Mouse (Mus musculus): ENCODE measurements at regions not wholly inside any gene's neighbourhood (a gene's known extent, or its start where the extent isn't known, plus 50 kb on each side); places are given as distances from the start of the nearest gene placed in this dataset.

GRCm38 (mm10) chr14:97170841-97171240 is 651.9 kb upstream of the Klhl1 start:
- H3K27ac ChIP-seq, result no peak overlapping the region
- WGBS, result 84% methylated on average over 2 of the region's 2 CpGs
- DNase-seq (ENCODE audit: low spot score) (no peak), ATAC-seq (replicated peaks; ENCODE audit: low FRiP score, low read depth) (no peak)
- H3K4me3 ChIP-seq (replicated peaks; ENCODE audit: low read depth, low read length), result no peak overlapping the region
- H3K9ac ChIP-seq (ENCODE audit: low read depth, low read length), result no peak overlapping the region
- TF ChIP-seq CTCF (IDR thresholded peaks at IDR 0.05; ENCODE audit: low read depth), result no peak
- H3K9me3 ChIP-seq (replicated peaks; ENCODE audit: low read length), result no peaks in the 10 kb centered on the region
- H3K36me3 ChIP-seq (ENCODE audit: insufficient read depth, low read length), result no peaks in the 10 kb centered on the region
- H3K4me1 ChIP-seq (replicated peaks; ENCODE audit: insufficient read depth, low read length), result no peaks in the 10 kb centered on the region
- H3K27me3 ChIP-seq (ENCODE audit: insufficient read depth, low read length), result no peaks in the 10 kb centered on the region
- no peak overlapping the region for H3K4me2 ChIP-seq (ENCODE audit: low read length)

GRCm38 (mm10) chr14:97165793-97166192 is 646.9 kb upstream of the Klhl1 start:
- Histone ChIP-seq H3K9ac (ENCODE audit: low read depth, low read length) (no peak overlapping the region), H3K4me1 (replicated peaks; ENCODE audit: insufficient read depth, low read length) (no peaks in the 10 kb centered on the region), H3K27me3 (ENCODE audit: insufficient read depth, low read length) (no peaks in the 10 kb centered on the region), H3K36me3 (ENCODE audit: insufficient read depth, low read length) (no peaks in the 10 kb centered on the region), H3K4me2 (ENCODE audit: low read length) (no peak overlapping the region), H3K4me3 (replicated peaks; ENCODE audit: low read depth, low read length) (no peak overlapping the region), H3K9me3 (replicated peaks; ENCODE audit: low read length) (no peaks in the 10 kb centered on the region), H3K27ac (no peak overlapping the region)
- no peak for DNase-seq (ENCODE audit: low spot score)
- WGBS, result 93% methylated on average over 2 of the region's 2 CpGs
- TF ChIP-seq CTCF (IDR thresholded peaks at IDR 0.05; ENCODE audit: low read depth), result no peak
- no peak for ATAC-seq (replicated peaks; ENCODE audit: low FRiP score, low read depth)

GRCm38 (mm10) chr14:97148997-97149653 is 630.2 kb upstream of the Klhl1 start:
- no peaks in the 10 kb centered on the region for H3K27me3 ChIP-seq (ENCODE audit: insufficient read depth, low read length)
- no peaks in the 10 kb centered on the region for H3K9me3 ChIP-seq (replicated peaks; ENCODE audit: low read length)
- WGBS, result 70% methylated on average over 9 of the region's 9 CpGs
- ATAC-seq (replicated peaks; ENCODE audit: low FRiP score, low read depth), result no peak
- H3K27ac ChIP-seq, result no peak overlapping the region
- no peak for DNase-seq (ENCODE audit: low spot score)
- H3K9ac ChIP-seq (ENCODE audit: low read depth, low read length), result no peak overlapping the region
- no peaks in the 10 kb centered on the region for H3K36me3 ChIP-seq (ENCODE audit: insufficient read depth, low read length)
- H3K4me2 ChIP-seq (ENCODE audit: low read length), result no peak overlapping the region
- no peaks in the 10 kb centered on the region for H3K4me1 ChIP-seq (replicated peaks; ENCODE audit: insufficient read depth, low read length)
- H3K4me3 ChIP-seq (replicated peaks; ENCODE audit: low read depth, low read length), result no peak overlapping the region
- no peak for TF ChIP-seq CTCF (IDR thresholded peaks at IDR 0.05; ENCODE audit: low read depth)

GRCm38 (mm10) chr14:97115918-97116635 is 597.2 kb upstream of the Klhl1 start:
- TF ChIP-seq CTCF (IDR thresholded peaks at IDR 0.05; ENCODE audit: low read depth), result no peak
- no peak for DNase-seq (ENCODE audit: low spot score)
- Histone ChIP-seq H3K27ac (no peak overlapping the region), H3K9ac (ENCODE audit: low read depth, low read length) (no peak overlapping the region), H3K27me3 (ENCODE audit: insufficient read depth, low read length) (no peaks in the 10 kb centered on the region), H3K4me2 (ENCODE audit: low read length) (no peak overlapping the region), H3K4me1 (replicated peaks; ENCODE audit: insufficient read depth, low read length) (no peaks in the 10 kb centered on the region), H3K9me3 (replicated peaks; ENCODE audit: low read length) (no peaks in the 10 kb centered on the region), H3K4me3 (replicated peaks; ENCODE audit: low read depth, low read length) (no peak overlapping the region), H3K36me3 (ENCODE audit: insufficient read depth, low read length) (no peaks in the 10 kb centered on the region)
- 80% methylated on average over 8 of the region's 8 CpGs for WGBS
- ATAC-seq (replicated peaks; ENCODE audit: low FRiP score, low read depth), result no peak

GRCm38 (mm10) chr14:97101090-97101675 is 582.3 kb upstream of the Klhl1 start:
- Histone ChIP-seq H3K27ac (no peak overlapping the region), H3K27me3 (ENCODE audit: insufficient read depth, low read length) (no peaks in the 10 kb centered on the region)
- WGBS, result 70% methylated on average over 4 of the region's 4 CpGs

GRCm38 (mm10) chr14:97093389-97093788 is 574.5 kb upstream of the Klhl1 start:
- Histone ChIP-seq H3K36me3 (ENCODE audit: insufficient read depth, low read length) (no peaks in the 10 kb centered on the region), H3K27ac (no peak overlapping the region), H3K4me2 (ENCODE audit: low read length) (no peak overlapping the region), H3K4me1 (replicated peaks; ENCODE audit: insufficient read depth, low read length) (no peaks in the 10 kb centered on the region), H3K9me3 (replicated peaks; ENCODE audit: low read length) (no peaks in the 10 kb centered on the region), H3K9ac (ENCODE audit: low read depth, low read length) (no peak overlapping the region), H3K4me3 (replicated peaks; ENCODE audit: low read depth, low read length) (no peak overlapping the region), H3K27me3 (ENCODE audit: insufficient read depth, low read length) (no peaks in the 10 kb centered on the region)
- WGBS, result 84% methylated on average over 7 of the region's 7 CpGs
- TF ChIP-seq CTCF (IDR thresholded peaks at IDR 0.05; ENCODE audit: low read depth), result no peak
- ATAC-seq (replicated peaks; ENCODE audit: low FRiP score, low read depth), result no peak
- no peak for DNase-seq (ENCODE audit: low spot score)

More at GRCm38 (mm10) chr14:97101090-97101675, 582.3 kb upstream of the Klhl1 start:
- DNase-seq (ENCODE audit: low spot score) (no peak), ATAC-seq (replicated peaks; ENCODE audit: low FRiP score, low read depth) (no peak)
- no peak overlapping the region for H3K4me2 ChIP-seq (ENCODE audit: low read length)
- H3K9ac ChIP-seq (ENCODE audit: low read depth, low read length), result no peak overlapping the region
- no peak for TF ChIP-seq CTCF (IDR thresholded peaks at IDR 0.05; ENCODE audit: low read depth)
- no peak overlapping the region for H3K4me3 ChIP-seq (replicated peaks; ENCODE audit: low read depth, low read length)
- H3K4me1 ChIP-seq (replicated peaks; ENCODE audit: insufficient read depth, low read length), result no peaks in the 10 kb centered on the region
- no peaks in the 10 kb centered on the region for H3K9me3 ChIP-seq (replicated peaks; ENCODE audit: low read length)
- H3K36me3 ChIP-seq (ENCODE audit: insufficient read depth, low read length), result no peaks in the 10 kb centered on the region

All from kidney, postnatal 0 days (tissue).